Mouse (Mus musculus) right cerebral cortex, postnatal 14 days (tissue): ENCODE results near the gene Gm11985.

ENCODE experiments used
- DNase-seq: peaks from one replicate; pipeline ENCODE4 v3.0.0; 2022

Gm11985 gene

GRCm38 (mm10) chr11:7199736-7200392 lies 11.5 kb upstream of the Gm11985 start:
- peak; percentile 57 for DNase-seq

GRCm38 (mm10) chr11:7198481-7199256 lies 10.3 kb upstream of the Gm11985 start:
- DNase-seq: no peak

- no peak for DNase-seq
Observed at GRCm38 (mm10) chr11:7198006-7198405, 9.6 kb upstream of the Gm11985 start.

- DNase-seq: no peak
Observed at GRCm38 (mm10) chr11:7197491-7197941, 9.1 kb upstream of the Gm11985 start, which contains the start of gene Igfbp1. Gene Igfbp1 (plus strand): TSS chr11:7197782.

- DNase-seq: no peak
Observed at GRCm38 (mm10) chr11:7195312-7195685, 6.9 kb upstream of the Gm11985 start.

GRCm38 (mm10) chr11:7194432-7195311 lies 6.3 kb upstream of the Gm11985 start:
- no peak for DNase-seq

GRCm38 (mm10) chr11:7193134-7193533 lies 4.8 kb upstream of the Gm11985 start:
- no peak for DNase-seq

GRCm38 (mm10) chr11:7192710-7193109 lies 4.3 kb upstream of the Gm11985 start:
- no peak for DNase-seq

GRCm38 (mm10) chr11:7187472-7187871 lies 897 bp downstream of the Gm11985 start:
- DNase-seq: no peak

- no peak for DNase-seq
Observed at GRCm38 (mm10) chr11:7184420-7184819, 3.9 kb downstream of the Gm11985 start.

GRCm38 (mm10) chr11:7182409-7183042 lies 5.8 kb downstream of the Gm11985 start:
- DNase-seq: no peak

- DNase-seq: no peak
Observed at GRCm38 (mm10) chr11:7179276-7179675, 9.1 kb downstream of the Gm11985 start.

- DNase-seq: no peak
Observed at GRCm38 (mm10) chr11:7178724-7179123, 9.6 kb downstream of the Gm11985 start.

GRCm38 (mm10) chr11:7173664-7174063 lies 14.7 kb downstream of the Gm11985 start:
- DNase-seq: no peak

GRCm38 (mm10) chr11:7169645-7170044 lies 18.7 kb downstream of the Gm11985 start:
- DNase-seq: no peak

- no peak for DNase-seq
Observed at GRCm38 (mm10) chr11:7164416-7164815, 24.0 kb downstream of the Gm11985 start.

- no peak for DNase-seq
Observed at GRCm38 (mm10) chr11:7161502-7162174, 26.7 kb downstream of the Gm11985 start.

- no peak for DNase-seq
Observed at GRCm38 (mm10) chr11:7160637-7161101, 27.7 kb downstream of the Gm11985 start.

- DNase-seq: no peak
Observed at GRCm38 (mm10) chr11:7160146-7160545, 28.2 kb downstream of the Gm11985 start.

- DNase-seq: no peak
Observed at GRCm38 (mm10) chr11:7158196-7158595, 30.2 kb downstream of the Gm11985 start.

- no peak for DNase-seq
Observed at GRCm38 (mm10) chr11:7156427-7156826, 31.9 kb downstream of the Gm11985 start.

- no peak for DNase-seq
Observed at GRCm38 (mm10) chr11:7153081-7153480, 35.3 kb downstream of the Gm11985 start.
